Mouse (Mus musculus) heart, embryonic 16.5 days (tissue): Measurements from ENCODE around the gene 5430419D17Rik. TPM values are rescaled to one million over a fixed set of nuclear protein-coding genes. Genes with fewer than 3 reads are reported as not detected.

Source experiments
- ATAC-seq: fragments of 200-750 bp; cut with Nextera tagmentation; replicated peaks from 2 replicates; pipeline ENCODE4 v1.8.0; 2017; ENCODE audit warnings: moderate number of reproducible peaks; ENCODE audit not compliant: insufficient read depth, low FRiP score; ENCODE audit errors: extremely low read depth
- H3K27ac ChIP-seq: fragments of 300-500 bp; sonication (generic); 2 replicates; pipeline ENCODE4 v1.5.1; 2014; ENCODE audit warnings: mild to moderate bottlenecking, low read length, control low read depth, moderate library complexity
- H3K27me3 ChIP-seq: fragments of 300-500 bp; sonication (generic); 2 replicates; pipeline ENCODE4 v1.6.1; 2014; ENCODE audit warnings: low read length, mixed read lengths; ENCODE audit not compliant: control insufficient read depth, insufficient read depth
- H3K36me3 ChIP-seq: fragments of 300-500 bp; sonication (generic); 2 replicates; pipeline ENCODE4 v1.6.1; 2014; ENCODE audit not compliant: control insufficient read depth, insufficient read depth
- H3K4me1 ChIP-seq: fragments of 300-500 bp; sonication (generic); 2 replicates; pipeline ENCODE4 v1.6.1; 2014; ENCODE audit warnings: low read length, mixed read lengths; ENCODE audit not compliant: control insufficient read depth, insufficient read depth
- H3K4me2 ChIP-seq: fragments of 300-500 bp; sonication (generic); 2 replicates; pipeline ENCODE4 v1.6.1; 2014; ENCODE audit warnings: low read depth, mild to moderate bottlenecking, control low read depth, low read length
- H3K4me3 ChIP-seq: fragments of 300-500 bp; sonication (generic); 2 replicates; pipeline ENCODE4 v1.5.1; 2014; ENCODE audit warnings: mild to moderate bottlenecking, control low read depth, low read length
- H3K9ac ChIP-seq: fragments of 300-500 bp; sonication (generic); 2 replicates; pipeline ENCODE4 v1.6.1; 2014; ENCODE audit warnings: low read length, control low read depth
- H3K9me3 ChIP-seq: fragments of 300-500 bp; sonication (generic); replicated peaks from 2 replicates; pipeline ENCODE4 v1.6.1; 2016; ENCODE audit warnings: low read length; ENCODE audit not compliant: control insufficient read depth
- WGBS: fragments of 180-500 bp; shearing (Covaris S2); extraction: QIAGEN DNeasy Blood & Tissue Kit; methylation state at CpG from one replicate; pipeline ENCODE4 v1.1.7; 2014; 5-methylcytosine and 5-hydroxymethylcytosine counted together
- polyA plus RNA-seq: library from polyadenylated mRNA; unstranded; fragments of >200 nt; fragmentation: Nextera tagmentation; extraction: Ambion mirVana; gene quantifications from 2 replicates; pipeline ENCODE4 v1.2.1, GENCODE M21; 2015

Gene 5430419D17Rik
- polyA plus RNA-seq, 1 experiment from 2014 or later = 0.51 TPM

DNA sequence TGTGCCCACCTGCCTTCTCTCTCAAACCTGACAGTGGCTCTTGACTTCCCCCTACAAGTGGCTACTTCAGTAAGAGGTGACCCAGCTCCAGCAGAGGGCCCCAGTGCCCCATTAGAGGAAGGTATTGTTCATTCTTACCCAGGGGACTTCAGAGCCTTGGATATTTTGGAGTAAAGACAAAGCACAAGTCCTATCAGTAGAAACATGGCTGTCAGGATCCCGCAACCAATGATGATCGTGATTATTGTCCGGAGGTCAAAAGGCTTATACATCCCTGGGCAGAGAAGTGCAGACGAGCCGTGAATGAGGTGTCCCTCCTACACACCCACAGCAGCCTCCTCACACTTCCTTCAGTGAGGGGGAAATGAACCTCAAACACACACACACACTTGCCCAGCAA, 152.9 kb downstream of the 5430419D17Rik start:
- Histone ChIP-seq H3K9me3 (no peaks in the 10 kb centered on the region; the same call in 1 of the 2 replicates), H3K4me3 (no peak overlapping the region), H3K9ac (no peak overlapping the region), H3K4me1 (0 out of 2 replicates have a peak, but pooled peaks cover 3% of the 10 kb centered on the region), H3K27me3 (no peaks in the 10 kb centered on the region), H3K36me3 (no peaks in the 10 kb centered on the region), H3K27ac (no peak overlapping the region), H3K4me2 (no peak overlapping the region)
- 79% methylated on average over 5 of the region's 5 CpGs for WGBS
- no peak for ATAC-seq

DNA sequence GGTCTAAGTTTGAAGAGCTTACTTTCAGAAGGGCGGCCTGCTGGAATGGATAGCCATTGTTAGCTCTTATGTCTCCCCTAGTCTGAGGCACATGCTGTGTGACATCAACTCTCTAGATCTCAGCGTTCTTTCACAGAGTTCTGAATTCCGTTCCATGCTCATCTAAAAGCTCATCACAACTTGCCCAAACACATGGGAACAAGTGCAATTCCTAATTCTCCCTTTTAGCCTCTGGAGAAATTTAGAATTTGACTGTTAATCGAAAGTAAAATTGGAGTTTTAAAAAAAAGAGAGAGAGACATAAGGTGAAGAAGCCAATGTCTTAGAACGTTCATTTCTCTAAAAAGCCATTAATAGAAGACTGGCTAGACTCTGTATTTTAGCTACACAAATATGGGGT, 155.2 kb downstream of the 5430419D17Rik start, which contains the start of gene Fam24b:
Gene Fam24b (minus strand): TSS at position 101 of the 400 bp plus-strand sequence.
- 0 out of 2 replicates have a peak, but pooled peaks cover 3% of the 10 kb centered on the region for H3K4me1 ChIP-seq
- ATAC-seq = no peak

DNA sequence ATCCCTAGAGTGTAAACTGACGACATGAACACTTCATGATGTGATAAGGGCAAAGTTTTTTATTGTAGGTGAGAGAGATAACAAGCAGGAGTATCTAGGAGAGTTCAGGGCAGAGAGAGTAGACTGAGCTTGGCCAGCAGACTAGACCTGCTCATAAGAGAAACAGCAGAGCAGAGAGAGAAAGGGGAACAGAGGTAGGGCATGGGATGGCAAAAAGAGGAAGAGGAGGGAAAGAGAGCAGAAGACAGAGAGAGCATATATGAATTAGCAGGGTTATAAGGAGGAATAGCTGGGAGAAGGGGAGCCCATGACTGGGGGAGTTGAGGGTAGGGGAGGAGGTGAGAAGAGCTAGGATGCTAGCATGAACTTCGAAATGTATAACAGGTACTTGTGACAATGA, 157.5 kb downstream of the 5430419D17Rik start:
- ATAC-seq = no peak
- H3K4me2 ChIP-seq = no peak overlapping the region
- no peak overlapping the region for H3K4me3 ChIP-seq
- H3K27me3 ChIP-seq = no peaks in the 10 kb centered on the region
- 57% methylated on average over 2 of the region's 2 CpGs for WGBS
- H3K27ac ChIP-seq = no peak overlapping the region
- H3K9ac ChIP-seq = no peak overlapping the region
- 0 out of 2 replicates have a peak, but pooled peaks cover 3% of the 10 kb centered on the region for H3K4me1 ChIP-seq
- H3K9me3 ChIP-seq = no peaks in the 10 kb centered on the region
- no peaks in the 10 kb centered on the region for H3K36me3 ChIP-seq

More for the DNA sequence above, 155.2 kb downstream of the 5430419D17Rik start, which contains the start of gene Fam24b:
- Histone ChIP-seq H3K36me3 (no peaks in the 10 kb centered on the region), H3K27ac (no peak within 1 kb of the TSS), H3K27me3 (no peaks in the 10 kb centered on the region), H3K4me3 (no peak within 1 kb of the TSS), H3K4me2 (no peak within 1 kb of the TSS), H3K9ac (no peak within 1 kb of the TSS), H3K9me3 (no peaks in the 10 kb centered on the region)
- 89% methylated on average over 5 of the region's 5 CpGs for WGBS

DNA sequence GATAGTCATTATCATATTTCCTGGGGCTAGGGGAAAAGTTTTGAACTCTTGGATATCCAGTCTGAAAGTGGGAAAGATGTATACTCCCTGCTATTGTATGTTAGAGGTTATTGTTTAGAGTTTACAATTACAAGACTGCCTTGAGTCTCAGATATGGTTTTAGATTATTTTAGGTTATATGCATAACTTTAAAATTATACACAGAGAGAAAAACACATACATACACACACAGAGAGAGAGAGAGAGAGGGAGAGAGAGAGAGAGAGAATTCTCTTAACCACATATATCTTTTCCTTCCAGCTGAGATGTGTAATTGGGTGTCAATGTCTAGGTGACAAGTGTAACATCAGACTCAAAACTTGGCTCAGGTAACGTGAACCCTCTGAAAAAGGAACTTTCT, 159.4 kb downstream of the 5430419D17Rik start, which contains the start of gene Fam24a:
Gene Fam24a (plus strand): TSS at position 301 of the 400 bp plus-strand sequence.
- Histone ChIP-seq H3K4me2 (no peak within 1 kb of the TSS), H3K4me1 (0 out of 2 replicates have a peak, but pooled peaks cover 3% of the 10 kb centered on the region), H3K36me3 (no peaks in the 10 kb centered on the region; the same call in 1 of the 2 replicates), H3K9me3 (no peaks in the 10 kb centered on the region), H3K27ac (no peak within 1 kb of the TSS), H3K27me3 (no peaks in the 10 kb centered on the region), H3K9ac (no peak within 1 kb of the TSS), H3K4me3 (no peak within 1 kb of the TSS)
- WGBS = 51% methylated on average over 1 of the region's 1 CpGs
- ATAC-seq = no peak

DNA sequence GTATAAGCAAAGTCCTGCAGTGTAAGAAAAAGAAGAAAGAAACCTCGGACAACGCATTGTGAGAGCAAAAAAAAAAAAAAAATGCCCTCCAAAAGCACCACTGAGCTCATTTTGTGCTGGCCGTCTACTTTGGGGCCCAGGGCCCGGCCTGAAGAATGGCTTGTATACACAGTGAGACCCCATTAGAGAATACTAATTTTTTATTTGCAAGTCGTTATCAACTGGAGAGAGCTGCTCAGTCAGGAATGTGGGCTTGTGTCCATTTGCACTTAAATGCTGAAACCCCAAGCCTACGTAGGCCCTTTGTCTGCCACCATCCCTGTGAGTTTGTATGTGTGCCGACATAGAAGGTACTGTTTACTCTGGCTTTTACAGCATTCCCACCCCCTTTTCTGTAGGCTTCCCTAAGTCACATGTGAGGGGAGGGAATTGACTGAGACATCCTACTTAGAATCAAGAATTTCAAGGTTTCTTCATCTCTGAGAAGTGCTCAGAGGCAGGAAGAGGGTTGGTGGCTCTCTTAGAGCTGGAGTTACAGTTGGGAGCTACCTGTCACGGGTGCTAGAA, 163.4 kb downstream of the 5430419D17Rik start:
- Histone ChIP-seq H3K9ac (no peak overlapping the region), H3K9me3 (no peaks in the 10 kb centered on the region), H3K36me3 (peaks cover 15% of the 10 kb centered on the region), H3K4me1 (no peaks in the 10 kb centered on the region), H3K4me2 (no peak overlapping the region), H3K27me3 (no peaks in the 10 kb centered on the region), H3K27ac (no peak overlapping the region), H3K4me3 (no peak overlapping the region)
- 64% methylated on average over 8 of the region's 8 CpGs for WGBS
- ATAC-seq = no peak

DNA sequence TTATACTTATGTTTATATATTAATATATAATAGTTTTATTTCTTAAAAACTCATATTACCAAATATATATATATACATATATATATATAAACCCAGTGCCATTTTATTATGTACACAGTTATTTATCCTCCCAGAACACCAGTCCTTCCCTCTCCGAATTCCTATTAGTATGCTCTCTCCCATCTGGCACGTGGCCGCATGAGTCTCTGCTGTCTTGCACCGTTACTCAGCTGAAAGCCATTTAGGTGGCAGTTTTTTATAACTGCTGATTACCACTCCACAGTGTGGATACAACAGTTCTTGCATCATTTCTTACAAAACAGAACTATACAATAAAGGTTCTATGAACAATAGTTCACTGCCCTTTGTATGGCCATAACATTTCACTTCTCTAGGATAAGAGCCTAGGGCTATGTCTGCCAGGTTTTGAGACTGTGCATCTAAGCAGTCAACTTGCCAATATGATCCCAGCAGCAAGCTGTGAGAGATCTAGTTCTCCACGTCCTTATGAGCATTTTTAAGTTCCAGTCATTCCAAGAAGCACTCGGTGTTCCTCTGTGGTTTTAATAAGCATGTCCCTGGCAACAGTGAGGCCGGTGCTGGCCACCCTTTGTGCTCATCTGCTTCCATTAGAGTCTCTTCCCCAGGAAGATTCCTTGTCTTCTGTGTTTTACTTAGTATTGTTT, 171.8 kb downstream of the 5430419D17Rik start:
- H3K4me1 ChIP-seq = no peaks in the 10 kb centered on the region
- H3K27me3 ChIP-seq = no peaks in the 10 kb centered on the region
- H3K4me3 ChIP-seq = no peak overlapping the region
- H3K4me2 ChIP-seq = no peak overlapping the region
- H3K9me3 ChIP-seq = no peaks in the 10 kb centered on the region
- H3K27ac ChIP-seq = no peak overlapping the region
- peaks cover 47% of the 10 kb centered on the region for H3K36me3 ChIP-seq
- H3K9ac ChIP-seq = no peak overlapping the region
- WGBS = 82% methylated on average over 7 of the region's 7 CpGs
- no peak for ATAC-seq

Other genes with a start within 250 kb of the 5430419D17Rik start
- 63.4 and 65.6 TPM in 2 replicates for gene Htra1, start 238.3 kb upstream of the 5430419D17Rik start, polyA plus RNA-seq
- 0.29 TPM in 1 of 2 replicates, not detected in the other for gene Dmbt1, start 142.3 kb upstream of the 5430419D17Rik start, polyA plus RNA-seq
- not detected in 2 replicates for gene 4933402N03Rik, start 28.1 kb upstream of the 5430419D17Rik start, polyA plus RNA-seq
- gene Cuzd1, start 147.9 kb downstream of the 5430419D17Rik start, polyA plus RNA-seq = 0.54 and 0.63 TPM in 2 replicates
- gene Fam24b, start 155.1 kb downstream of the 5430419D17Rik start, polyA plus RNA-seq = not detected in 2 replicates
- gene Fam24a, start 159.5 kb downstream of the 5430419D17Rik start, polyA plus RNA-seq = not detected in 2 replicates
- 19.2 and 22.2 TPM in 2 replicates for gene 2310057M21Rik, start 188.4 kb downstream of the 5430419D17Rik start, polyA plus RNA-seq
- 87.1 and 95.5 TPM in 2 replicates for gene Pstk, start 196.7 kb downstream of the 5430419D17Rik start, polyA plus RNA-seq
- gene Ikzf5, start 236.1 kb downstream of the 5430419D17Rik start, polyA plus RNA-seq = 7.9 and 9.2 TPM in 2 replicates
- gene Acadsb, start 236.2 kb downstream of the 5430419D17Rik start, polyA plus RNA-seq = 101 and 105 TPM in 2 replicates